Mouse (Mus musculus) ES-E14 (cell line): ENCODE results near the gene Lcp1. TPM values are rescaled to one million over a fixed set of nuclear protein-coding genes. Genes with fewer than 3 reads are reported as not detected.

ENCODE experiments used
- DNase-seq: peaks from one replicate; pipeline ENCODE4 v3.0.0-alpha.2; 2013; ENCODE audit warnings: low read depth, low spot score
- H3K27ac ChIP-seq: 2 replicates; pipeline ENCODE4 v1.5.1; 2012; ENCODE audit warnings: low read depth, mild to moderate bottlenecking, low read length, moderate library complexity, mixed read lengths; ENCODE audit not compliant: poor library complexity, insufficient read depth, severe bottlenecking
- H3K36me3 ChIP-seq: 2 replicates; pipeline ENCODE4 v1.6.1; 2012; ENCODE audit warnings: mild to moderate bottlenecking, low read length, moderate library complexity, mixed read lengths; ENCODE audit not compliant: control insufficient read depth, poor library complexity, insufficient read depth, severe bottlenecking
- H3K4me1 ChIP-seq, 2 experiments: fragments of 150-350 bp in 1 of 2; sonication (generic) in 1 of 2; 2 replicates each; pipeline ENCODE4 v1.6.1; 2012; ENCODE audit warnings: low read length in 2 of 2, mild to moderate bottlenecking in 1 of 2, mixed read lengths in 1 of 2; ENCODE audit not compliant: control insufficient read depth in 2 of 2, insufficient read depth in 2 of 2, poor library complexity in 1 of 2
- H3K4me3 ChIP-seq, 2 experiments: fragments of 150-350 bp in 1 of 2; sonication (generic) in 1 of 2; 2 replicates each; pipeline ENCODE4 v1.5.1; 2012; ENCODE audit warnings: low read length in 2 of 2, low read depth in 1 of 2, mild to moderate bottlenecking in 1 of 2, mixed read lengths in 1 of 2; ENCODE audit not compliant: insufficient read depth in 1 of 2, poor library complexity in 1 of 2, severe bottlenecking in 1 of 2
- H3K9ac ChIP-seq: 2 replicates; pipeline ENCODE4 v1.6.1; 2012; ENCODE audit warnings: low read depth, mild to moderate bottlenecking, low read length, mixed read lengths; ENCODE audit not compliant: poor library complexity, insufficient read depth, severe bottlenecking
- H3K9me3 ChIP-seq: fragments of 150-350 bp; sonication (generic); 2 replicates; pipeline ENCODE4 v1.6.1; 2012; ENCODE audit warnings: low read depth, mild to moderate bottlenecking, low read length; ENCODE audit not compliant: control insufficient read depth, insufficient read depth
- CHD2 ChIP-seq: IDR thresholded peaks from 2 replicates; pipeline ENCODE4 v1.6.1; 2014; ENCODE audit warnings: mild to moderate bottlenecking, low read depth, low read length, inconsistent platforms
- HCFC1 ChIP-seq: IDR thresholded peaks from 2 replicates; pipeline ENCODE4 v1.6.1; 2012; ENCODE audit warnings: low read length, inconsistent platforms, borderline replicate concordance; ENCODE audit not compliant: insufficient read depth
- MAFK ChIP-seq: IDR thresholded peaks from 2 replicates; pipeline ENCODE4 v1.6.1; 2014; ENCODE audit warnings: mild to moderate bottlenecking, low read depth, low read length, inconsistent platforms; ENCODE audit not compliant: insufficient read depth
- ZC3H11A ChIP-seq: IDR thresholded peaks from 2 replicates; pipeline ENCODE4 v1.6.1; 2012; ENCODE audit warnings: low read depth, mild to moderate bottlenecking, inconsistent platforms, low read length, borderline replicate concordance
- ZNF384 ChIP-seq: IDR thresholded peaks from 2 replicates; pipeline ENCODE4 v1.6.1; 2012; ENCODE audit warnings: low read depth, low read length, inconsistent platforms
- in situ Hi-C, 2 experiments: fragments of 600-800 bp; cut with MboI; formaldehyde crosslinking; loops; one replicate each; pipeline ENCODE4 v1.15.1; 2025; ENCODE audit warnings: low sequenced_read_pairs in 2 of 2, inconsistent platforms in 1 of 2; ENCODE audit not compliant: unreplicated experiment in 2 of 2
- total RNA-seq: library from RNA; depleted of rRNA; stranded (reverse); fragments of 300-350 nt; gene quantifications from 2 replicates; pipeline ENCODE4 v1.2.3, GENCODE M21; 2012

The Lcp1 gene
- total RNA-seq, 1 experiment, result 2.8 TPM

DNA sequence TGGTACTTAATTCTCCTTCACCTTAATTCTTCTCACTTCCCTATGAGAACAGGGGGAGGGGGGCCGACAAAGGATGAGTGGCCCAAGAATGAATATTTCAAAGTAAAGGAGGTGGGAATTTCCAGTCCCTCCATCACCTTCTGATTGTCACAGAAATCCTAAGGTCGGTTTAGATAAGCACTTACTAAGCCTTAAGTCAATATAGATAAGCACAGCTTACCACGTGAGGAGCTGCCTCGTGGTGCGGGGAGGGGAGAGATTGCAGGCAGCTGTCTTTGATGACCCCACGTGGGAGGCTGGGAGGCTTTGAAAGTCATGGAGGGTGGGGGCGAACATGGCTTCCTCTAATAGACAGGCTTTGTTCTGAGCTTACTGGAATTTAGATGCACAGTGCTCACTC is 66.8 kb downstream of the Lcp1 start:
- H3K9me3 ChIP-seq, result no peaks in the 10 kb centered on the region
- no peaks in the 10 kb centered on the region for H3K4me1 ChIP-seq
- no peak overlapping the region for H3K9ac ChIP-seq
- no peak for DNase-seq
- no peaks in the 10 kb centered on the region for H3K36me3 ChIP-seq
- in situ Hi-C loops, result no loop called here
- H3K27ac ChIP-seq, result no peak overlapping the region
- no peak overlapping the region for H3K4me3 ChIP-seq
- no peak for TF ChIP-seq HCFC1

- H3K9ac ChIP-seq, result no peak overlapping the region
- no peaks in the 10 kb centered on the region for H3K4me1 ChIP-seq
- in situ Hi-C loops, result no loop called here
- no peaks in the 10 kb centered on the region for H3K36me3 ChIP-seq
- TF ChIP-seq HCFC1 (no peak), ZNF384 (no peak), CHD2 (no peak), ZC3H11A (no peak), MAFK (no peak)
- no peak overlapping the region for H3K4me3 ChIP-seq
- no peak for DNase-seq
- H3K27ac ChIP-seq, result no peak overlapping the region
- H3K9me3 ChIP-seq, result no peaks in the 10 kb centered on the region
These were observed 74.6 kb downstream of the Lcp1 start for GRCm38 (mm10) chr14:75205363-75206051.

DNA sequence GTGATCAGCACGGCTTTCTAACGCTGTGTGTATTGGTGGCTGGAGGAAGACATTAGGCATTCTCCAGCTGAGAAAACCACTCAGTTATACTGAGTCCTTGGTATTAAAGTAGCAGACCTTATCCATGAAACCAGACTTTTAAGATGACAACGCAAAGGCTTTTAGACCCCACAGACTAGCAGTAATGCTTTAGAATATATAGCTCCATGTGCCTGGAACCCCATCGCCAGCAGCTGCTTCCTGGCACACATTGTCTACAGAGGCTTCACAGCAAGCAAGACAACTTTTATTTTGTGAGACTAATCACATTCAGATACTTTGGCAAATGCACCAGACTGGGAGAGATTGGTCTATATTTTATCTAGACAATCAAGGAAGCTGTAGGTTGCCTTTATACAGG is 75.4 kb downstream of the Lcp1 start:
- Histone ChIP-seq H3K36me3 (no peaks in the 10 kb centered on the region), H3K9me3 (no peaks in the 10 kb centered on the region), H3K4me3 (no peak overlapping the region), H3K4me1 (no peaks in the 10 kb centered on the region), H3K27ac (no peak overlapping the region), H3K9ac (no peak overlapping the region)
- in situ Hi-C loops, result no loop called here
- TF ChIP-seq CHD2 (no peak), ZC3H11A (no peak), MAFK (no peak), ZNF384 (no peak), HCFC1 (no peak)
- DNase-seq, result no peak

DNA sequence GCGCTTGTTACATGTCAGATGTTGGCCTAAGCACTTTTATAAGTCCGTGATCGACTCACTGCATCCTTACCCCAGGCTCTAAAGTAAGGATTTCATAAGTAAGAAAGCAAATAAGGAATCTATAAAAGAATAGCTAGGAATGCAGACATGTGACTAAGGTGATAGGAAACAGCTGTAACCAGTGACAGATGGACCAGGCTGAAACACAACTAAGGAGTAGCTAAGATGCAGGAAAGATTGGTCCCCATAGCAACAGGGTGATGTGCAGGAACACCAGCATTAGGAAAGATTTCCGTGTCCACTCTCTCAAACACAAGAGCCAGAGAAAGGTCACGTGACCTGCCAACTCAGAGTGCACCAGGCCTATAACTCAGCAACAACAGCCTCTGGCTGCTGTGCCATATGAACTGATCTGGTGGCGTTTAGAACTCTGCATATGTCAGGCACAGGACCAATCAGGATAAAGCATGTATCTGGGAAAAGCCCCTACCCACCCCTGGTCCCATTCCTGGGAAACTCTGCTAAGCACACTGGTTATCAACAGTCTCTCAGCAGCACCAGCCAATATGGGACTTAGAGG is 77.8 kb downstream of the Lcp1 start:
- Histone ChIP-seq H3K4me3 (no peak overlapping the region), H3K9me3 (no peaks in the 10 kb centered on the region), H3K36me3 (no peaks in the 10 kb centered on the region), H3K4me1 (no peaks in the 10 kb centered on the region), H3K9ac (no peak overlapping the region), H3K27ac (no peak overlapping the region)
- TF ChIP-seq CHD2 (no peak), ZC3H11A (no peak), ZNF384 (no peak), HCFC1 (no peak), MAFK (no peak)
- in situ Hi-C loops, result no loop called here
- DNase-seq, result no peak

DNA sequence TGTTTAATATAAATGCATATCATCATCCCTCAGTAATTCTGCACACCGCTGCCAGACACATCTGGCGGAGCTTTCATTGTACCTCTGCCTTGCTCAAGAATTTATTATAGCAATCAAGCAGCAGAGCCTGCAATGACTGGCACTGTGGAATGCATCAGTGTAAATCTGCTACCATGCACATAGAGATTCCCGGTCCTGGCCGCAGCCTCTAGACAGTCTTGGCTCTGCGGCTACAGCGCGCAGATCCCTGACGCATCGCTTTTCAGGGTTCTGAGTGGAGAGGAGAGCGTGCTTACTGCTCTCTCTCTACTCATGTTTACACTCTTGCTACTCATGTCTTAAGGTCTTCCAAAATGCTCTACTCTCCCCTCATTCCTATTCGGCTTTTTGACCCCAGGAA is 82.9 kb downstream of the Lcp1 start:
- TF ChIP-seq MAFK, result no peak
- no peak for TF ChIP-seq CHD2
- no peak for TF ChIP-seq ZNF384
- TF ChIP-seq ZC3H11A, result no peak
- no peak for TF ChIP-seq HCFC1
- Histone ChIP-seq H3K9me3 (no peaks in the 10 kb centered on the region), H3K27ac (no peak overlapping the region), H3K4me1 (no peaks in the 10 kb centered on the region), H3K9ac (no peak overlapping the region), H3K36me3 (no peaks in the 10 kb centered on the region), H3K4me3 (no peak overlapping the region)
- no peak for DNase-seq
- in situ Hi-C loops, result no loop called here
